Mouse (Mus musculus) liver, adult 10 weeks (tissue): ENCODE measurements around the gene Tmem198. TPM values are rescaled to one million over a fixed set of nuclear protein-coding genes. Genes with fewer than 3 reads are reported as not detected.

Source experiments
- polyA plus RNA-seq: library from polyadenylated mRNA; stranded (reverse); fragments of 350-450 nt; fragmentation: Illumina TruSeq; extraction: RNeasy Lipid Tissue Mini Kit (QIAGEN cat#74804); gene quantifications from one replicate; pipeline ENCODE4 v1.2.3, GENCODE M21; 2014; ENCODE audit warnings: low read depth, low replicate concordance

The Tmem198 gene
- not detected for polyA plus RNA-seq

GRCm38 (mm10) chr1:75478916-75479634 is at the start of gene Tmem198, which contains the start of gene Chpf:
Gene Tmem198 (plus strand): TSS chr1:75479532.
Gene Chpf (minus strand): TSS chr1:75479307.

GRCm38 (mm10) chr1:75435475-75436328 is 43.6 kb upstream of the Tmem198 start, which contains the start of gene Gmppa:
Gene Gmppa (plus strand): TSS chr1:75435930.

GRCm38 (mm10) chr1:75450314-75451005 is 28.9 kb upstream of the Tmem198 start, which contains the start of gene Asic4:
Gene Asic4 (plus strand): TSS chr1:75450436.

GRCm38 (mm10) chr1:75505956-75506831 is 26.9 kb downstream of the Tmem198 start, which contains the start of gene Obsl1:
Gene Obsl1 (minus strand): TSS chr1:75506452.

GRCm38 (mm10) chr1:75507006-75507405 is 27.7 kb downstream of the Tmem198 start, which contains the start of gene Inha:
Gene Inha (plus strand): TSS chr1:75507077.

GRCm38 (mm10) chr1:75521321-75522031 is 42.1 kb downstream of the Tmem198 start, which contains the start of gene Stk11ip:
Gene Stk11ip (plus strand): TSS chr1:75521529.

Other genes starting within 250 kb of the Tmem198 start
- not detected for gene A630095N17Rik, start 247.4 kb upstream of the Tmem198 start, polyA plus RNA-seq
- gene Dnajb2, start 243.1 kb upstream of the Tmem198 start, polyA plus RNA-seq, result 15.1 TPM
- gene Ptprn, start 215.0 kb upstream of the Tmem198 start, polyA plus RNA-seq, result not detected
- gene Resp18, start 201.1 kb upstream of the Tmem198 start, polyA plus RNA-seq, result not detected
- 4.9 TPM for gene Dnpep, start 161.5 kb upstream of the Tmem198 start, polyA plus RNA-seq
- 0.26 TPM for gene Des, start 119.2 kb upstream of the Tmem198 start, polyA plus RNA-seq
- not detected for gene Speg, start 104.2 kb upstream of the Tmem198 start, polyA plus RNA-seq
- 5.5 TPM for gene Gmppa, start 43.6 kb upstream of the Tmem198 start, polyA plus RNA-seq
- not detected for gene Asic4, start 29.1 kb upstream of the Tmem198 start, polyA plus RNA-seq
- gene Chpf, start 225 bp upstream of the Tmem198 start, polyA plus RNA-seq, result not detected
- not detected for gene Obsl1, start 26.9 kb downstream of the Tmem198 start, polyA plus RNA-seq
- gene Inha, start 27.5 kb downstream of the Tmem198 start, polyA plus RNA-seq, result not detected
- 0.87 TPM for gene Stk11ip, start 42.0 kb downstream of the Tmem198 start, polyA plus RNA-seq
- gene Slc4a3, start 66.7 kb downstream of the Tmem198 start, polyA plus RNA-seq, result not detected